In the genomic region with DNA sequence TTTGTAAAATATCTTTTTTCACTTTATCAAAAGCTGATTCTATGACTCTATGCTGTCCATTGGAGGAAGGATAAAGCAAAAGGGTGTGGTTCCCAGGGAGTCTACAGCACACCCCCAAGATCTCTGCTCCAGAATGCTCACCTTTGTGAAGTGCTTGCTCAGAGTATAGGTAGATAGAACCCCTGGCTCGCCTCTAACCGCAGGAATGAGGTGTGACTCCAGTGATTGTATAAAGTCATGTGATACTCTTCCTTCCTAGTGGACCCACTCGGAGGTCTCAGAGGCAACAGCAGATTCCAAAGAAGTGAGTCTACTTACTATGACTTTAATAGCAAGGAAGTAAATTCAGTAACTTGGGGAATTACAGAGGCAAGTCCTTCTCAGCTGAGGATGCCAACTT, we compare ENCODE assay signal across 25 mouse cellular contexts. TPM values are rescaled to one million over a fixed set of nuclear protein-coding genes. Genes with fewer than 3 reads are reported as not detected.
DNase-seq lines count a peak whose midpoint lies in the region; ATAC-seq and TF ChIP-seq lines count a peak whose summit lies in the region.
"Had no signal": no experiment of that assay in that cellular context is flagged by ENCODE, and none has a peak within 500 bp of the region (broad histone marks: within the 10 kb centered on the region; RNA-seq: fewer than 3 reads in every experiment).

No protein-coding gene starts in this region.

- H3K27ac ChIP-seq in intestine, embryonic 16.5 days (ENCODE audit: low read length), result no peak overlapping the region
- H3K27ac ChIP-seq in intestine, postnatal 0 days (ENCODE audit: low read depth, low read length), result no peak overlapping the region
- peak overlapping the region; percentile 22; the same call in 1 of the 2 replicates for H3K27ac ChIP-seq in lung, embryonic 14.5 days (ENCODE audit: low read depth)
- no peak overlapping the region for H3K27ac ChIP-seq in stomach, embryonic 15.5 days
- H3K27ac ChIP-seq: forebrain, embryonic 10.5 days; hindbrain, embryonic 14.5 days; limb, embryonic 13.5 days; midbrain, embryonic 10.5 days had no signal

- no peaks in the 10 kb centered on the region for H3K36me3 ChIP-seq in intestine, embryonic 16.5 days (ENCODE audit: control insufficient read depth, insufficient read depth, low read length)
- no peaks in the 10 kb centered on the region for H3K36me3 ChIP-seq in intestine, postnatal 0 days (ENCODE audit: control insufficient read depth, insufficient read depth)
- H3K36me3 ChIP-seq in lung, embryonic 14.5 days (ENCODE audit: insufficient read depth), result no peaks in the 10 kb centered on the region
- H3K36me3 ChIP-seq in stomach, embryonic 15.5 days, result no peaks in the 10 kb centered on the region
- H3K36me3 ChIP-seq: forebrain, embryonic 10.5 days; limb, embryonic 13.5 days; midbrain, embryonic 10.5 days had no signal

- no peaks in the 10 kb centered on the region for H3K9me3 ChIP-seq in intestine, embryonic 16.5 days (ENCODE audit: control insufficient read depth, low read length)
- no peaks in the 10 kb centered on the region for H3K9me3 ChIP-seq in intestine, postnatal 0 days (ENCODE audit: control insufficient read depth)
- no peaks in the 10 kb centered on the region for H3K9me3 ChIP-seq in lung, embryonic 14.5 days (ENCODE audit: low read depth, low read length)
- no peaks in the 10 kb centered on the region for H3K9me3 ChIP-seq in stomach, embryonic 15.5 days
- H3K9me3 ChIP-seq: forebrain, embryonic 10.5 days; limb, embryonic 13.5 days; midbrain, embryonic 10.5 days had no signal

- no peak overlapping the region for H3K9ac ChIP-seq in intestine, embryonic 16.5 days (ENCODE audit: low read depth, low read length)
- no peak overlapping the region for H3K9ac ChIP-seq in intestine, postnatal 0 days (ENCODE audit: low read depth, low read length)
- no peak overlapping the region for H3K9ac ChIP-seq in lung, embryonic 14.5 days
- no peak overlapping the region for H3K9ac ChIP-seq in stomach, embryonic 15.5 days
- H3K9ac ChIP-seq: hindbrain, embryonic 14.5 days; limb, embryonic 13.5 days had no signal

- WGBS in intestine, embryonic 16.5 days, result 64% methylated on average over 3 of the region's 3 CpGs
- WGBS in intestine, postnatal 0 days, result 41% methylated on average over 3 of the region's 3 CpGs
- 45% methylated on average over 3 of the region's 3 CpGs for WGBS in lung, embryonic 14.5 days
- WGBS in stomach, embryonic 15.5 days, result 46% methylated on average over 3 of the region's 3 CpGs

- H3K4me3 ChIP-seq in intestine, embryonic 16.5 days (ENCODE audit: low read length), result no peak overlapping the region
- H3K4me3 ChIP-seq in intestine, postnatal 0 days (ENCODE audit: low read depth, low read length), result no peak overlapping the region
- no peak overlapping the region for H3K4me3 ChIP-seq in lung, embryonic 14.5 days (ENCODE audit: low read depth, low read length)
- no peak overlapping the region for H3K4me3 ChIP-seq in stomach, embryonic 15.5 days (replicated peaks)
- H3K4me3 ChIP-seq: forebrain, embryonic 10.5 days; limb, embryonic 13.5 days; midbrain, embryonic 10.5 days had no signal

- DNase-seq in 3T3-L1 (ENCODE audit: low read depth, low spot score), result peak; percentile 55
- peak; percentile 44 for DNase-seq in lung, embryonic 14.5 days
- no peak for DNase-seq in layer of hippocampus, adult 18-20 months (ENCODE audit: low spot score in 2 of 2)
- no peak for DNase-seq in heart, postnatal 36 days
- DNase-seq: adrenal gland, postnatal 36 days; cerebellum, adult 18-20 months; cerebellum, postnatal 25 days; heart, postnatal 14 days; kidney, postnatal 36 days; right cerebral cortex, postnatal 25 days had no signal

- no peak for TF ChIP-seq CTCF in intestine, postnatal 0 days (IDR thresholded peaks at IDR 0.05; ENCODE audit: low read depth)
- TF ChIP-seq CTCF in lung, embryonic 14.5 days (IDR thresholded peaks at IDR 0.05; ENCODE audit: low read depth), result no peak

- ATAC-seq in intestine, embryonic 16.5 days, result peak; percentile 47; the same call in 1 of the 2 replicates
- ATAC-seq in intestine, postnatal 0 days, result no peak
- peak; percentile 73; the same call in 1 of the 2 replicates for ATAC-seq in lung, embryonic 14.5 days (ENCODE audit: insufficient read depth)
- peak; percentile 73 for ATAC-seq in stomach, embryonic 15.5 days (ENCODE audit: insufficient read depth, low FRiP score, low read depth)
- ATAC-seq: Patski had no signal

- H3K27me3 ChIP-seq in intestine, embryonic 16.5 days (replicated peaks; ENCODE audit: control insufficient read depth, insufficient read depth, low read length), result no peaks in the 10 kb centered on the region
- no peaks in the 10 kb centered on the region for H3K27me3 ChIP-seq in intestine, postnatal 0 days (replicated peaks; ENCODE audit: control insufficient read depth, insufficient read depth, low read length)
- no peaks in the 10 kb centered on the region for H3K27me3 ChIP-seq in lung, embryonic 14.5 days (ENCODE audit: insufficient read depth, low read length)
- H3K27me3 ChIP-seq in stomach, embryonic 15.5 days (replicated peaks), result no peaks in the 10 kb centered on the region
- H3K27me3 ChIP-seq: limb, embryonic 13.5 days; Patski had no signal

- H3K4me2 ChIP-seq in intestine, embryonic 16.5 days (ENCODE audit: low read depth, low read length), result no peak overlapping the region
- H3K4me2 ChIP-seq in intestine, postnatal 0 days (replicated peaks; ENCODE audit: low read depth), result no peak overlapping the region
- H3K4me2 ChIP-seq in lung, embryonic 14.5 days, result no peak overlapping the region
- no peak overlapping the region for H3K4me2 ChIP-seq in stomach, embryonic 15.5 days
- H3K4me2 ChIP-seq: heart, embryonic 11.5 days; hindbrain, embryonic 14.5 days; limb, embryonic 13.5 days had no signal

- no peaks in the 10 kb centered on the region for H3K4me1 ChIP-seq in intestine, embryonic 16.5 days (ENCODE audit: control insufficient read depth, insufficient read depth, low read length)
- H3K4me1 ChIP-seq in intestine, postnatal 0 days (replicated peaks; ENCODE audit: control insufficient read depth, insufficient read depth, low read length), result 0 out of 2 replicates have a peak, but pooled peaks cover 3% of the 10 kb centered on the region
- H3K4me1 ChIP-seq in lung, embryonic 14.5 days (ENCODE audit: insufficient read depth), result no peaks in the 10 kb centered on the region
- H3K4me1 ChIP-seq in stomach, embryonic 15.5 days, result 0 out of 2 replicates have a peak, but pooled peaks cover 3% of the 10 kb centered on the region

- intact Hi-C loops in heart, postnatal 36 days (cut with DNase I), result no loop called here

RNA-seq across cellular contexts. Expression of a gene that starts 19.9 kb away (rescaled TPM):
- not detected in 2 replicates for polyA plus RNA-seq in intestine, embryonic 16.5 days (2015; fragmentation: Nextera tagmentation; extraction: Ambion mirVana)
- not detected in 2 replicates for polyA plus RNA-seq in intestine, postnatal 0 days (2015; fragmentation: Nextera tagmentation; extraction: Ambion mirVana)
- polyA plus RNA-seq in lung, embryonic 14.5 days (2014; fragmentation: Nextera tagmentation; extraction: Ambion mirVana), result not detected in 2 replicates
- 0.09 TPM in 1 of 2 replicates, not detected in the other for polyA plus RNA-seq in stomach, embryonic 15.5 days (2015; fragmentation: Nextera tagmentation; extraction: Ambion mirVana)
- under 1 TPM; 0.23 to 0.45 TPM for total RNA-seq in layer of hippocampus, adult 18-20 months (2021)
- total RNA-seq in heart, postnatal 36 days (2021), result 1 to 10 TPM; 2.0 to 2.7 TPM
- total RNA-seq: adrenal gland, postnatal 36 days; layer of hippocampus, postnatal 25 days; left cerebral cortex, postnatal 14 days; midbrain, postnatal 0 days had no signal
- polyA plus RNA-seq: forebrain, embryonic 10.5 days; heart, embryonic 11.5 days; hindbrain, embryonic 14.5 days; intestine, embryonic 14.5 days; kidney, embryonic 14.5 days; limb, embryonic 13.5 days; midbrain, embryonic 10.5 days; Patski; spleen, adult 2 months had no signal

Comparison
In these comparisons a context has a peak if more than half of its experiments do, and no peak if none do; other contexts are left out.
1. DNase-seq: peak in 3T3-L1 (single experiment) and lung, embryonic 14.5 days (single experiment); none in layer of hippocampus, adult 18-20 months (0 of 2) and heart, postnatal 36 days (0 of 2).